ENCODE assay signal across 8 mouse cellular contexts in genomic region chr3:94502243-94502642, GRCm38 (mm10). TPM values are rescaled to one million over a fixed set of nuclear protein-coding genes. Genes with fewer than 3 reads are reported as not detected.
DNase-seq lines count a peak whose midpoint lies in the region; ATAC-seq and TF ChIP-seq lines count a peak whose summit lies in the region.

No protein-coding gene starts in this region.

- peak; percentile 77 for TF ChIP-seq CTCF in liver, embryonic 14.5 days (IDR thresholded peaks at IDR 0.05; ENCODE audit: low read depth)

- no peak overlapping the region for H3K4me3 ChIP-seq in liver, embryonic 14.5 days (ENCODE audit: insufficient read depth in 1 of 2, low read depth in 2 of 2, low read length in 2 of 2)
- H3K4me3 ChIP-seq in liver, embryonic 12.5 days, result no peak overlapping the region
- H3K4me3 ChIP-seq in embryonic facial prominence, embryonic 14.5 days (ENCODE audit: low read depth, low read length), result no peak overlapping the region

- no peaks in the 10 kb centered on the region; the same call in 1 of the 2 replicates for H3K36me3 ChIP-seq in liver, embryonic 14.5 days (replicated peaks; ENCODE audit: control insufficient read depth, insufficient read depth, low read depth)
- H3K36me3 ChIP-seq in liver, embryonic 12.5 days, result peaks cover 46% of the 10 kb centered on the region
- H3K36me3 ChIP-seq in embryonic facial prominence, embryonic 14.5 days (ENCODE audit: control insufficient read depth, insufficient read depth, low read length), result peaks cover 56% of the 10 kb centered on the region
- H3K36me3 ChIP-seq in splenic B cell, adult 2 months (ENCODE audit: control insufficient read depth, insufficient read depth, low read length, poor library complexity, severe bottlenecking), result peaks cover 9% of the 10 kb centered on the region; the same call in 1 of the 2 replicates

- no peak overlapping the region for H3K4me2 ChIP-seq in liver, embryonic 14.5 days (ENCODE audit: low read depth)
- no peak overlapping the region for H3K4me2 ChIP-seq in liver, embryonic 12.5 days
- no peak overlapping the region for H3K4me2 ChIP-seq in embryonic facial prominence, embryonic 14.5 days (ENCODE audit: low read depth, low read length)

- no peak for TF ChIP-seq EP300 in liver, embryonic 14.5 days (IDR thresholded peaks at IDR 0.05; ENCODE audit: low read depth)

- no peaks in the 10 kb centered on the region for H3K27me3 ChIP-seq in liver, embryonic 14.5 days (ENCODE audit: control insufficient read depth, insufficient read depth, low read length)
- H3K27me3 ChIP-seq in liver, embryonic 12.5 days (replicated peaks), result no peaks in the 10 kb centered on the region
- no peaks in the 10 kb centered on the region for H3K27me3 ChIP-seq in embryonic facial prominence, embryonic 14.5 days (replicated peaks; ENCODE audit: control insufficient read depth, insufficient read depth, low read length)
- no peaks in the 10 kb centered on the region for H3K27me3 ChIP-seq in splenic B cell, adult 2 months (ENCODE audit: control insufficient read depth, insufficient read depth, low read length, poor library complexity, severe bottlenecking)

- H3K9ac ChIP-seq in liver, embryonic 14.5 days (replicated peaks), result no peak overlapping the region
- H3K9ac ChIP-seq in liver, embryonic 12.5 days, result no peak overlapping the region
- no peak overlapping the region for H3K9ac ChIP-seq in embryonic facial prominence, embryonic 14.5 days (ENCODE audit: low read depth, low read length)

- no peaks in the 10 kb centered on the region for H3K4me1 ChIP-seq in liver, embryonic 14.5 days (replicated peaks; ENCODE audit: control insufficient read depth in 2 of 2, insufficient read depth in 2 of 2, low read length in 1 of 2)
- no peaks in the 10 kb centered on the region for H3K4me1 ChIP-seq in liver, embryonic 12.5 days
- H3K4me1 ChIP-seq in embryonic facial prominence, embryonic 14.5 days (ENCODE audit: control insufficient read depth, insufficient read depth, low read length), result no peaks in the 10 kb centered on the region

- no peak overlapping the region for H3K27ac ChIP-seq in liver, embryonic 14.5 days
- H3K27ac ChIP-seq in liver, embryonic 12.5 days, result no peak overlapping the region
- no peak overlapping the region for H3K27ac ChIP-seq in embryonic facial prominence, embryonic 14.5 days (replicated peaks; ENCODE audit: low read depth, low read length)

- peak; percentile 41 for DNase-seq in adrenal gland, postnatal 10 days
- DNase-seq in adrenal gland, postnatal 14 days, result no peak
- DNase-seq in liver, embryonic 14.5 days (ENCODE audit: low read depth in 3 of 3, low spot score in 3 of 3), result no peak
- peak; percentile 38 for DNase-seq in embryonic facial prominence, embryonic 14.5 days (ENCODE audit: low spot score)
- DNase-seq in kidney, postnatal 4 days, result peak; percentile 36 to 46
- DNase-seq in splenic B cell, adult 2 months (ENCODE audit: low read depth, low spot score), result peak; percentile 18
- no peak for DNase-seq in right cerebral cortex, postnatal 14 days

- H3K9me3 ChIP-seq in liver, embryonic 14.5 days (ENCODE audit: control insufficient read depth, low read length), result no peaks in the 10 kb centered on the region
- H3K9me3 ChIP-seq in liver, embryonic 12.5 days (replicated peaks), result no peaks in the 10 kb centered on the region
- H3K9me3 ChIP-seq in embryonic facial prominence, embryonic 14.5 days (ENCODE audit: control insufficient read depth, low read length), result no peaks in the 10 kb centered on the region

- 64% methylated on average over 3 of the region's 3 CpGs for WGBS in liver, embryonic 14.5 days (ENCODE audit: insufficient replicate concordance)
- WGBS in liver, embryonic 12.5 days (ENCODE audit: insufficient replicate concordance), result 75% methylated on average over 3 of the region's 3 CpGs
- WGBS in embryonic facial prominence, embryonic 14.5 days, result 79% methylated on average over 3 of the region's 3 CpGs

- ATAC-seq in liver, embryonic 14.5 days (ENCODE audit: insufficient read depth), result no peak
- no peak for ATAC-seq in liver, embryonic 12.5 days
- ATAC-seq in embryonic facial prominence, embryonic 14.5 days (ENCODE audit: low read depth), result no peak

RNA-seq across cellular contexts. Expression of gene Riiad1, which starts 22.1 kb away (rescaled TPM):
- total RNA-seq in adrenal gland, postnatal 10 days (2021), result 1 to 10 TPM; 3.2 to 5.2 TPM
- total RNA-seq in adrenal gland, postnatal 14 days (2021), result 4.0 and 4.4 TPM in 2 replicates
- not detected in 2 replicates for polyA plus RNA-seq in liver, embryonic 14.5 days (2012; rRNA removed)
- not detected in 2 replicates for polyA plus RNA-seq in liver, embryonic 14.5 days (2014; fragmentation: Nextera tagmentation; extraction: Ambion mirVana)
- not detected in 2 replicates for polyA plus RNA-seq in liver, embryonic 12.5 days (2016; fragmentation: Nextera tagmentation; extraction: Ambion mirVana)
- 5.5 and 17.2 TPM in 2 replicates for polyA plus RNA-seq in embryonic facial prominence, embryonic 14.5 days (2014; fragmentation: Nextera tagmentation; extraction: Ambion mirVana)

RNA-seq across cellular contexts. Expression of gene Celf3, which starts 24.1 kb away (rescaled TPM):
- 10 to 100 TPM; 17.0 to 30.7 TPM for total RNA-seq in adrenal gland, postnatal 10 days (2021)
- 21.8 and 28.1 TPM in 2 replicates for total RNA-seq in adrenal gland, postnatal 14 days (2021)
- 0.07 and 0.79 TPM in 2 replicates for polyA plus RNA-seq in liver, embryonic 14.5 days (2012; rRNA removed)
- polyA plus RNA-seq in liver, embryonic 14.5 days (2014; fragmentation: Nextera tagmentation; extraction: Ambion mirVana), result not detected in 2 replicates
- polyA plus RNA-seq in liver, embryonic 12.5 days (2016; fragmentation: Nextera tagmentation; extraction: Ambion mirVana), result 0.22 and 0.44 TPM in 2 replicates
- 8.8 and 9.0 TPM in 2 replicates for polyA plus RNA-seq in embryonic facial prominence, embryonic 14.5 days (2014; fragmentation: Nextera tagmentation; extraction: Ambion mirVana)

RNA-seq across cellular contexts. Expression of gene Oaz3, which starts 58.5 kb away (rescaled TPM):
- total RNA-seq in adrenal gland, postnatal 10 days (2021), result 1 to 10 TPM in 1 of 2 experiments, not detected in 1; 1.1 TPM
- total RNA-seq in adrenal gland, postnatal 14 days (2021), result not detected in 2 replicates
- 0.02 TPM in 1 of 2 replicates, not detected in the other for polyA plus RNA-seq in liver, embryonic 14.5 days (2012; rRNA removed)
- not detected in 2 replicates for polyA plus RNA-seq in liver, embryonic 14.5 days (2014; fragmentation: Nextera tagmentation; extraction: Ambion mirVana)
- 0.13 and 0.31 TPM in 2 replicates for polyA plus RNA-seq in liver, embryonic 12.5 days (2016; fragmentation: Nextera tagmentation; extraction: Ambion mirVana)
- polyA plus RNA-seq in embryonic facial prominence, embryonic 14.5 days (2014; fragmentation: Nextera tagmentation; extraction: Ambion mirVana), result not detected in 2 replicates

RNA-seq across cellular contexts. Expression of gene Mrpl9, which starts 59.1 kb away (rescaled TPM):
- total RNA-seq in adrenal gland, postnatal 10 days (2021), result 10 to 100 TPM; 94.5 to 97.7 TPM
- total RNA-seq in adrenal gland, postnatal 14 days (2021), result 87.6 and 87.8 TPM in 2 replicates
- polyA plus RNA-seq in liver, embryonic 14.5 days (2012; rRNA removed), result 22.7 and 35.1 TPM in 2 replicates
- 33.3 and 35.2 TPM in 2 replicates for polyA plus RNA-seq in liver, embryonic 14.5 days (2014; fragmentation: Nextera tagmentation; extraction: Ambion mirVana)
- polyA plus RNA-seq in liver, embryonic 12.5 days (2016; fragmentation: Nextera tagmentation; extraction: Ambion mirVana), result 56.4 and 61.8 TPM in 2 replicates
- polyA plus RNA-seq in embryonic facial prominence, embryonic 14.5 days (2014; fragmentation: Nextera tagmentation; extraction: Ambion mirVana), result 52.4 and 59.4 TPM in 2 replicates

Comparison
In these comparisons a context has a peak if more than half of its experiments do, and no peak if none do; other contexts are left out.
1. DNase-seq: peak in adrenal gland, postnatal 10 days (single experiment), embryonic facial prominence, embryonic 14.5 days (single experiment), kidney, postnatal 4 days (2 of 2) and splenic B cell, adult 2 months (single experiment); none in adrenal gland, postnatal 14 days (single experiment), liver, embryonic 14.5 days (0 of 3) and right cerebral cortex, postnatal 14 days (single experiment).